Mouse (Mus musculus) spleen, adult 2 months (tissue): ENCODE results near the gene Nabp2.

Source experiments
- CTCF ChIP-seq: fragments of 200-500 bp; IDR thresholded peaks from 2 replicates; pipeline ENCODE4 v1.5.1; 2011; ENCODE audit warnings: mild to moderate bottlenecking, inconsistent platforms; ENCODE audit not compliant: insufficient read depth, insufficient read length, insufficient replicate concordance; ENCODE audit errors: extremely low read depth
- POLR2A ChIP-seq: fragments of 200-500 bp; IDR thresholded peaks from 2 replicates; pipeline ENCODE4 v1.6.1; 2011; ENCODE audit warnings: low read depth, low read length, inconsistent platforms

DNA sequence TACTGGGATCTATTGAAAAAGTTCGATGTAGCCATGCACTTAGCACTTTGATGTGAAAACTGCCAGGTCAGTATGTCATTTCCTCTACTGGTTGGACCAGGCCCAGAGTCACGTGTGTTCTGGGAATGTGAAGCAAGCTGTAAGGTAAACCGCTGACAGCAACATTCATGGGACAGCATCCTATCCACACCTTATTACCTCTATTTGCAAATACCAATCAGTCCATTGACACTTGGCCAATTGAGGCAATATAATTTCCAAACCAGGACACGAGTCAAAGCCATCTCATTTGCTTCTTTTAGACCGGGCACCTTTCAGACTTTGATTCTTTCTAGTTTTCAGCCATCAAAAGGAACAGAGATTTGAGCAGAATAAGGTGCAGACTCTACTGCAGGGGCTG lies 17.8 kb upstream of the Nabp2 start:
- TF ChIP-seq CTCF (no peak), POLR2A (no peak)
